Mouse (Mus musculus): ENCODE measurements around the gene Ush1c. TPM values are rescaled to one million over a fixed set of nuclear protein-coding genes. Genes with fewer than 3 reads are reported as not detected.

Gene Ush1c
- polyA plus RNA-seq, 1 experiment = not detected

- TF ChIP-seq POLR2A (IDR thresholded peaks at IDR 0.05; ENCODE audit: borderline replicate concordance, extremely low read depth, low read depth, low read length) (no peak), CTCF (IDR thresholded peaks at IDR 0.05; ENCODE audit: insufficient read depth, low read length) (no peak)
- Histone ChIP-seq H3K4me3 (replicated peaks; ENCODE audit: extremely low read depth, low read depth, low read length) (no peak overlapping the region), H3K4me1 (ENCODE audit: control insufficient read depth, insufficient read depth, low read length) (no peaks in the 10 kb centered on the region)
- WGBS = 12% methylated on average over 11 of the region's 11 CpGs
- no peak for DNase-seq
These were observed 19.9 kb downstream of the Ush1c start for GRCm38 (mm10) chr7:46218415-46218814.

GRCm38 (mm10) chr7:46216481-46216880 lies 21.8 kb downstream of the Ush1c start:
- DNase-seq = no peak
- WGBS = 62% methylated on average over 2 of the region's 2 CpGs
- H3K4me1 ChIP-seq (ENCODE audit: control insufficient read depth, insufficient read depth, low read length) = no peaks in the 10 kb centered on the region
- TF ChIP-seq POLR2A (IDR thresholded peaks at IDR 0.05; ENCODE audit: borderline replicate concordance, extremely low read depth, low read depth, low read length) = no peak
- no peak for TF ChIP-seq CTCF (IDR thresholded peaks at IDR 0.05; ENCODE audit: insufficient read depth, low read length)
- no peak overlapping the region for H3K4me3 ChIP-seq (replicated peaks; ENCODE audit: extremely low read depth, low read depth, low read length)

- no peak for DNase-seq
- Histone ChIP-seq H3K4me3 (replicated peaks; ENCODE audit: extremely low read depth, low read depth, low read length) (no peak overlapping the region), H3K4me1 (ENCODE audit: control insufficient read depth, insufficient read depth, low read length) (no peaks in the 10 kb centered on the region)
- WGBS = 79% methylated on average over 6 of the region's 6 CpGs
- no peak for TF ChIP-seq POLR2A (IDR thresholded peaks at IDR 0.05; ENCODE audit: borderline replicate concordance, extremely low read depth, low read depth, low read length)
These were observed 28.0 kb downstream of the Ush1c start for GRCm38 (mm10) chr7:46210276-46210675.

DNA sequence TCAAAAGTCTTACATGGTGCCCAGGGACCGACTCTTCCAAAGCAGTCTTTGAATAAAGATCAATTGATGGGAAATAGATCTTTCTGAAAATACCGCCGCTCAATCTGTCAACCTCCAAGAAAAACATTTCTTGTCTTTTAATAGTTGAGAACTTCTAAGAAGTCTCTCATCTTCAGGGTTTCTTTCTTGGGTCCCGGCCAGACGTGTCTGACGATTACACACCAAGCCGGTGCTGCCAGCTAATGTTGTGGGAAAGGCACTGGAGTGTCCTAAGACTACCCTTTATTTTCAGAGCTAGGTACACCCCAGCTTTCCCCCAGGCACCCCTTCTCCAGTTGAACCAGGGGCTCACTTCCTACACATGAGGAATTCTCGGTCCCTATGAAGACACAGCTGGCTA lies 30.2 kb downstream of the Ush1c start:
- TF ChIP-seq POLR2A (IDR thresholded peaks at IDR 0.05; ENCODE audit: borderline replicate concordance, extremely low read depth, low read depth, low read length) (no peak), CTCF (IDR thresholded peaks at IDR 0.05; ENCODE audit: insufficient read depth, low read length) (no peak)
- H3K4me1 ChIP-seq (ENCODE audit: control insufficient read depth, insufficient read depth, low read length) = no peaks in the 10 kb centered on the region
- no peak overlapping the region for H3K4me3 ChIP-seq (replicated peaks; ENCODE audit: extremely low read depth, low read depth, low read length)
- WGBS = 86% methylated on average over 8 of the region's 8 CpGs
- DNase-seq = no peak

DNA sequence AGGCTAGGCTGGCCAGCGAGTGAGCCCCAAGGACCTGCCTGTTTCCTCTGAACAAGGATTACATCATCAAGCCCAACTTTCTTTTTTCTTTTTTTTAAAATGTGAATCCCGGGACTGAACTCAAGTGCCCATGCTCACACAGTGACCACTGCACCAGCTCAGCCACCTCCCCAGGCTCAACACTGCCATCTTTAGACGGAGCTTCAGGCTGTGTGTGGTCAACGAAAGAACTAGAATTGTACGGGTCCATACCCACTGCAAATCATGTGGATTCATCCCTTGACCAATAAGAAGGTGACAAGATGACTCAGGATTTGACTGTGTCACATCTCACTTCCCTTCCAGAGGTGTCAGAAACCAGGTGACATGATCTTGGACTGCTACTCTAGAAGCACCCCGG lies 33.5 kb downstream of the Ush1c start:
- no peak for DNase-seq
- no peaks in the 10 kb centered on the region for H3K4me1 ChIP-seq (ENCODE audit: control insufficient read depth, insufficient read depth, low read length)
- H3K4me3 ChIP-seq (replicated peaks; ENCODE audit: extremely low read depth, low read depth, low read length) = no peak overlapping the region
- TF ChIP-seq CTCF (IDR thresholded peaks at IDR 0.05; ENCODE audit: insufficient read depth, low read length) = no peak
- no peak for TF ChIP-seq POLR2A (IDR thresholded peaks at IDR 0.05; ENCODE audit: borderline replicate concordance, extremely low read depth, low read depth, low read length)
- WGBS = 61% methylated on average over 6 of the region's 6 CpGs

- no peaks in the 10 kb centered on the region for H3K4me1 ChIP-seq (ENCODE audit: control insufficient read depth, insufficient read depth, low read length)
- TF ChIP-seq POLR2A (IDR thresholded peaks at IDR 0.05; ENCODE audit: borderline replicate concordance, extremely low read depth, low read depth, low read length) (no peak), CTCF (IDR thresholded peaks at IDR 0.05; ENCODE audit: insufficient read depth, low read length) (no peak)
- peak; percentile 6 for DNase-seq
- 38% methylated on average over 11 of the region's 11 CpGs for WGBS
- H3K4me3 ChIP-seq (replicated peaks; ENCODE audit: extremely low read depth, low read depth, low read length) = no peak overlapping the region
These were observed 34.2 kb downstream of the Ush1c start for GRCm38 (mm10) chr7:46204046-46204471.

- no peak for DNase-seq
- no peak overlapping the region for H3K4me3 ChIP-seq (replicated peaks; ENCODE audit: extremely low read depth, low read depth, low read length)
- WGBS = 21% methylated on average over 14 of the region's 14 CpGs
- TF ChIP-seq CTCF (IDR thresholded peaks at IDR 0.05; ENCODE audit: insufficient read depth, low read length) (no peak), POLR2A (IDR thresholded peaks at IDR 0.05; ENCODE audit: borderline replicate concordance, extremely low read depth, low read depth, low read length) (no peak)
- no peaks in the 10 kb centered on the region for H3K4me1 ChIP-seq (ENCODE audit: control insufficient read depth, insufficient read depth, low read length)
These were observed 36.7 kb downstream of the Ush1c start for GRCm38 (mm10) chr7:46201649-46202048.

- DNase-seq = no peak
- Histone ChIP-seq H3K4me3 (replicated peaks; ENCODE audit: extremely low read depth, low read depth, low read length) (no peak overlapping the region), H3K4me1 (ENCODE audit: control insufficient read depth, insufficient read depth, low read length) (no peaks in the 10 kb centered on the region)
- 61% methylated on average over 6 of the region's 6 CpGs for WGBS
- TF ChIP-seq POLR2A (IDR thresholded peaks at IDR 0.05; ENCODE audit: borderline replicate concordance, extremely low read depth, low read depth, low read length) (no peak), CTCF (IDR thresholded peaks at IDR 0.05; ENCODE audit: insufficient read depth, low read length) (no peak)
These were observed 38.3 kb downstream of the Ush1c start for GRCm38 (mm10) chr7:46200021-46200420.

DNA sequence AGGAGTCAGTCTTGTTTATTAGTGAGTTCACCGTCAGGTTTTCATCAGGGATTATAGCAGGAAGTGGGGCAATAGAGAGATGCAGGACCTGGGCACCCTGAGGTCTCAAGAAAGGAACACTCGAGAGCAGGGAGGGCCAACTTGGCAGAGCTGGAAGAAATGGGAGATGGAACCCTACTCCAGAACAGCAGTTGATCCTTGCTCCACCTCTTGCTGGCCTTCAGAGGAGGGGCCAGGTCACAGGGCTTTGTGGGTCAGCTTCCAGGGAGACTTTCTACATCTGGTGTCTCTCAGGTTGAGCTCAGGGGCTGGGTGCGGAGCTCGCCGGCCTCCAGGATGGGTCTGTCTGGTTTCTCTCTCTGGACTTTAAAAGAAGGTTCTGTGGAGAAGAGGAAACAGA lies 42.9 kb downstream of the Ush1c start:
- no peak for DNase-seq
- 75% methylated on average over 5 of the region's 5 CpGs for WGBS
- no peak overlapping the region for H3K4me3 ChIP-seq (replicated peaks; ENCODE audit: extremely low read depth, low read depth, low read length)
- no peaks in the 10 kb centered on the region for H3K4me1 ChIP-seq (ENCODE audit: control insufficient read depth, insufficient read depth, low read length)
- TF ChIP-seq POLR2A (IDR thresholded peaks at IDR 0.05; ENCODE audit: borderline replicate concordance, extremely low read depth, low read depth, low read length) (no peak), CTCF (IDR thresholded peaks at IDR 0.05; ENCODE audit: insufficient read depth, low read length) (no peak)

- Histone ChIP-seq H3K4me3 (replicated peaks; ENCODE audit: extremely low read depth, low read depth, low read length) (no peak overlapping the region), H3K4me1 (ENCODE audit: control insufficient read depth, insufficient read depth, low read length) (no peaks in the 10 kb centered on the region)
- TF ChIP-seq CTCF (IDR thresholded peaks at IDR 0.05; ENCODE audit: insufficient read depth, low read length) = no peak
- no peak for TF ChIP-seq POLR2A (IDR thresholded peaks at IDR 0.05; ENCODE audit: borderline replicate concordance, extremely low read depth, low read depth, low read length)
- no peak for DNase-seq
These were observed 54.1 kb downstream of the Ush1c start for GRCm38 (mm10) chr7:46184232-46184631.

All from lung, adult 2 months (tissue).